Mouse (Mus musculus): ENCODE results near the gene H2al1d. TPM values are rescaled to one million over a fixed set of nuclear protein-coding genes. Genes with fewer than 3 reads are reported as not detected.
"Not testable (repeated sequence)": the region's sequence is repeated elsewhere in the genome, so short reads cannot be mapped to it uniquely, and the experiment has no call there.

Gene H2al1d
- polyA plus RNA-seq, 1 experiment from 2014 or later = not detected

DNA sequence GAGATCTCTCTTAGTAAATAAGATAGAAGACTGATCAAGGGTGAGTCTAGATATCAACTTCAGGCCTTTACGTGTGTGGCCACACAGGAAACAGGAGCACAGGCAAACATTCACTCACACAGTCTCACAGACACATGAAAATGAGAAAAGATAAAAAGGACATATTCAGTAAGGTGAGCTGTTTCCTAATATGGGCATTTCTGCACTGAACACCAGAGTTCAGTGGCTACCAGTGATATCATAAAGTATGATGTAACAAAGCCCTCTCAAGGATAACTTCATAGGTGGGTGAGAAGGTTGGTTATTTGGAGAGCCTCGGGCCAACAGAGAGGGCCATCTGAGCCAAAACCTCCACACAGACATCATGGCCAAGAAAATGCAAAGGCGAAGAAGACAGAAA is 9.7 kb upstream of the H2al1d start, which contains the start of gene H2al1a:
TSS of gene H2al1a (plus strand) at position 301 of the 400 bp plus-strand sequence.
- not testable (repeated sequence) for H3K36me3 ChIP-seq (ENCODE audit: control insufficient read depth, insufficient read depth, low read length); ATAC-seq (replicated peaks; ENCODE audit: insufficient number of reproducible peaks, low FRiP score, low TSS enrichment); H3K27ac ChIP-seq (ENCODE audit: low read depth, low read length); H3K4me2 ChIP-seq; H3K9ac ChIP-seq (ENCODE audit: low read depth, low read length); H3K9me3 ChIP-seq (replicated peaks; ENCODE audit: control insufficient read depth, low read length); H3K27me3 ChIP-seq (ENCODE audit: control insufficient read depth, insufficient read depth, low read length); H3K4me3 ChIP-seq (ENCODE audit: low read depth, low read length); H3K4me1 ChIP-seq (ENCODE audit: control insufficient read depth, insufficient read depth, low read length)
- WGBS (ENCODE audit: insufficient replicate concordance) = no CpG with 5 or more reads among the region's 3 CpGs

DNA sequence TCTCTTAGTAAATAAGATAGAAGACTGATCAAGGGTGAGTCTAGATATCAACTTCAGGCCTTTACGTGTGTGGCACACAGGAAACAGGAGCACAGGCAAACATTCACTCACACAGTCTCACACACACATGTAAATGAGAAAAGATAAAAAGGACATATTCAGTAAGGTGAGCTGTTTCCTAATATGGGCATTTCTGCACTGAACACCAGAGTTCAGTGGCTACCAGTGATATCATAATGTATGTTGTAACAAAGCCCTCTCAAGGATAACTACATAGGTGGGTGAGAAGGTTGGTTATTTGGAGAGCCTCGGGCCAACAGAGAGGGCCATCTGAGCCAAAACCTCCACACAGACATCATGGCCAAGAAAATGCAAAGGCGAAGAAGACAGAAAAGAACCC is 6.5 kb upstream of the H2al1d start, which contains the start of gene H2al1b:
TSS of gene H2al1b (plus strand) at position 301 of the 400 bp plus-strand sequence.
- not testable (repeated sequence) for H3K9me3 ChIP-seq (replicated peaks; ENCODE audit: control insufficient read depth, low read length); H3K27ac ChIP-seq (ENCODE audit: low read depth, low read length); H3K27me3 ChIP-seq (ENCODE audit: control insufficient read depth, insufficient read depth, low read length); H3K9ac ChIP-seq (ENCODE audit: low read depth, low read length); H3K4me2 ChIP-seq; ATAC-seq (replicated peaks; ENCODE audit: insufficient number of reproducible peaks, low FRiP score, low TSS enrichment); H3K4me3 ChIP-seq (ENCODE audit: low read depth, low read length); H3K36me3 ChIP-seq (ENCODE audit: control insufficient read depth, insufficient read depth, low read length); H3K4me1 ChIP-seq (ENCODE audit: control insufficient read depth, insufficient read depth, low read length)
- WGBS (ENCODE audit: insufficient replicate concordance) = 87% methylated on average over 1 of the region's 3 CpGs

DNA sequence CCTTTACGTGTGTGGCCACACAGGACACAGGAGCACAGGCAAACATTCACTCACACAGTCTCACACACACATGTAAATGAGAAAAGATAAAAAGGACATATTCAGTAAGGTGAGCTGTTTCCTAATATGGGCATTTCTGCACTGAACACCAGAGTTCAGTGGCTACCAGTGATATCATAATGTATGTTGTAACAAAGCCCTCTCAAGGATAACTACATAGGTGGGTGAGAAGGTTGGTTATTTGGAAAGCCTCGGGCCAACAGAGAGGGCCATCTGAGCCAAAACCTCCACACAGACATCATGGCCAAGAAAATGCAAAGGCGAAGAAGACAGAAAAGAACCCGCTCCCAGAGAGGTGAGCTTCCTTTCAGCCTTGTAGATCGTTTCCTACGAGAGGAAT is 3.3 kb upstream of the H2al1d start, which contains the start of gene H2al1c:
TSS of gene H2al1c (plus strand) at position 301 of the 400 bp plus-strand sequence.
- not testable (repeated sequence) for H3K4me3 ChIP-seq (ENCODE audit: low read depth, low read length); H3K27ac ChIP-seq (ENCODE audit: low read depth, low read length); H3K4me1 ChIP-seq (ENCODE audit: control insufficient read depth, insufficient read depth, low read length); H3K4me2 ChIP-seq; H3K9ac ChIP-seq (ENCODE audit: low read depth, low read length); H3K27me3 ChIP-seq (ENCODE audit: control insufficient read depth, insufficient read depth, low read length); H3K9me3 ChIP-seq (replicated peaks; ENCODE audit: control insufficient read depth, low read length); H3K36me3 ChIP-seq (ENCODE audit: control insufficient read depth, insufficient read depth, low read length); ATAC-seq (replicated peaks; ENCODE audit: insufficient number of reproducible peaks, low FRiP score, low TSS enrichment)
- 33% methylated on average over 1 of the region's 6 CpGs for WGBS (ENCODE audit: insufficient replicate concordance)

DNA sequence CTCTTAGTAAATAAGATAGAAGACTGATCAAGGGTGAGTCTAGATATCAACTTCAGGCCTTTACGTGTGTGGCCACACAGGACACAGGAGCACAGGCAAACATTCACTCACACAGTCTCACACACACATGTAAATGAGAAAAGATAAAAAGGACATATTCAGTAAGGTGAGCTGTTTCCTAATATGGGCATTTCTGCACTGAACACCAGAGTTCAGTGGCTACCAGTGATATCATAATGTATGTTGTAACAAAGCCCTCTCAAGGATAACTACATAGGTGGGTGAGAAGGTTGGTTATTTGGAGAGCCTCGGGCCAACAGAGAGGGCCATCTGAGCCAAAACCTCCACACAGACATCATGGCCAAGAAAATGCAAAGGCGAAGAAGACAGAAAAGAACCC is 3.0 kb downstream of the H2al1d start, which contains the start of gene H2al1e:
TSS of gene H2al1e (plus strand) at position 301 of the 400 bp plus-strand sequence.
- not testable (repeated sequence) for H3K27me3 ChIP-seq (ENCODE audit: control insufficient read depth, insufficient read depth, low read length); H3K4me2 ChIP-seq; ATAC-seq (replicated peaks; ENCODE audit: insufficient number of reproducible peaks, low FRiP score, low TSS enrichment); H3K36me3 ChIP-seq (ENCODE audit: control insufficient read depth, insufficient read depth, low read length); H3K9me3 ChIP-seq (replicated peaks; ENCODE audit: control insufficient read depth, low read length); H3K9ac ChIP-seq (ENCODE audit: low read depth, low read length); H3K4me3 ChIP-seq (ENCODE audit: low read depth, low read length); H3K27ac ChIP-seq (ENCODE audit: low read depth, low read length); H3K4me1 ChIP-seq (ENCODE audit: control insufficient read depth, insufficient read depth, low read length)
- no CpG with 5 or more reads among the region's 3 CpGs for WGBS (ENCODE audit: insufficient replicate concordance)

DNA sequence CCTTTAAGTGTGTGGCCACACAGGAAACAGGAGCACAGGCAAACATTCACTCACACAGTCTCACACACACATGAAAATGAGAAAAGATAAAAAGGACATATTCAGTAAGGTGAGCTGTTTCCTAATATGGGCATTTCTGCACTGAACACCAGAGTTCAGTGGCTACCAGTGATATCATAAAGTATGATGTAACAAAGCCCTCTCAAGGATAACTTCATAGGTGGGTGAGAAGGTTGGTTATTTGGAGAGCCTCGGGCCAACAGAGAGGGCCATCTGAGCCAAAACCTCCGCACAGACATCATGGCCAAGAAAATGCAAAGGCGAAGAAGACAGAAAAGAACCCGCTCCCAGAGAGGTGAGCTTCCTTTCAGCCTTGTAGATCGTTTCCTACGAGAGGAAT is 6.2 kb downstream of the H2al1d start, which contains the start of gene H2al1f:
TSS of gene H2al1f (plus strand) at position 301 of the 400 bp plus-strand sequence.
- no CpG with 5 or more reads among the region's 6 CpGs for WGBS (ENCODE audit: insufficient replicate concordance)
- ATAC-seq (replicated peaks; ENCODE audit: insufficient number of reproducible peaks, low FRiP score, low TSS enrichment); H3K27ac ChIP-seq (ENCODE audit: low read depth, low read length); H3K27me3 ChIP-seq (ENCODE audit: control insufficient read depth, insufficient read depth, low read length); H3K36me3 ChIP-seq (ENCODE audit: control insufficient read depth, insufficient read depth, low read length); H3K4me3 ChIP-seq (ENCODE audit: low read depth, low read length); H3K4me2 ChIP-seq; H3K4me1 ChIP-seq (ENCODE audit: control insufficient read depth, insufficient read depth, low read length); H3K9me3 ChIP-seq (replicated peaks; ENCODE audit: control insufficient read depth, low read length); H3K9ac ChIP-seq (ENCODE audit: low read depth, low read length): not testable (repeated sequence)

DNA sequence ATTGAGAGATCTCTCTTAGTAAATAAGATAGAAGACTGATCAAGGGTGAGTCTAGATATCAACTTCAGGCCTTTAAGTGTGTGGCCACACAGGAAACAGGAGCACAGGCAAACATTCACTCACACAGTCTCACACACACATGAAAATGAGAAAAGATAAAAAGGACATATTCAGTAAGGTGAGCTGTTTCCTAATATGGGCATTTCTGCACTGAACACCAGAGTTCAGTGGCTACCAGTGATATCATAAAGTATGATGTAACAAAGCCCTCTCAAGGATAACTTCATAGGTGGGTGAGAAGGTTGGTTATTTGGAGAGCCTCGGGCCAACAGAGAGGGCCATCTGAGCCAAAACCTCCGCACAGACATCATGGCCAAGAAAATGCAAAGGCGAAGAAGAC is 9.3 kb downstream of the H2al1d start, which contains the start of gene H2al1g:
TSS of gene H2al1g (plus strand) at position 301 of the 400 bp plus-strand sequence.
- H3K4me1 ChIP-seq (ENCODE audit: control insufficient read depth, insufficient read depth, low read length); ATAC-seq (replicated peaks; ENCODE audit: insufficient number of reproducible peaks, low FRiP score, low TSS enrichment); H3K9me3 ChIP-seq (replicated peaks; ENCODE audit: control insufficient read depth, low read length); H3K4me3 ChIP-seq (ENCODE audit: low read depth, low read length); H3K27me3 ChIP-seq (ENCODE audit: control insufficient read depth, insufficient read depth, low read length); H3K4me2 ChIP-seq; H3K9ac ChIP-seq (ENCODE audit: low read depth, low read length); H3K36me3 ChIP-seq (ENCODE audit: control insufficient read depth, insufficient read depth, low read length); H3K27ac ChIP-seq (ENCODE audit: low read depth, low read length): not testable (repeated sequence)
- no CpG with 5 or more reads among the region's 3 CpGs for WGBS (ENCODE audit: insufficient replicate concordance)

DNA sequence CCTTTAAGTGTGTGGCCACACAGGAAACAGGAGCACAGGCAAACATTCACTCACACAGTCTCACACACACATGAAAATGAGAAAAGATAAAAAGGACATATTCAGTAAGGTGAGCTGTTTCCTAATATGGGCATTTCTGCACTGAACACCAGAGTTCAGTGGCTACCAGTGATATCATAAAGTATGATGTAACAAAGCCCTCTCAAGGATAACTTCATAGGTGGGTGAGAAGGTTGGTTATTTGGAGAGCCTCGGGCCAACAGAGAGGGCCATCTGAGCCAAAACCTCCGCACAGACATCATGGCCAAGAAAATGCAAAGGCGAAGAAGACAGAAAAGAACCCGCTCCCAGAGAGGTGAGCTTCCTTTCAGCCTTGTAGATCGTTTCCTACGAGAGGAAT is 12.6 kb downstream of the H2al1d start, which contains the start of gene H2al1h:
TSS of gene H2al1h (plus strand) at position 301 of the 400 bp plus-strand sequence.
- H3K4me1 ChIP-seq (ENCODE audit: control insufficient read depth, insufficient read depth, low read length); H3K9me3 ChIP-seq (replicated peaks; ENCODE audit: control insufficient read depth, low read length); ATAC-seq (replicated peaks; ENCODE audit: insufficient number of reproducible peaks, low FRiP score, low TSS enrichment); H3K36me3 ChIP-seq (ENCODE audit: control insufficient read depth, insufficient read depth, low read length); H3K4me3 ChIP-seq (ENCODE audit: low read depth, low read length); H3K4me2 ChIP-seq; H3K9ac ChIP-seq (ENCODE audit: low read depth, low read length); H3K27ac ChIP-seq (ENCODE audit: low read depth, low read length); H3K27me3 ChIP-seq (ENCODE audit: control insufficient read depth, insufficient read depth, low read length): not testable (repeated sequence)
- WGBS (ENCODE audit: insufficient replicate concordance) = no CpG with 5 or more reads among the region's 6 CpGs

DNA sequence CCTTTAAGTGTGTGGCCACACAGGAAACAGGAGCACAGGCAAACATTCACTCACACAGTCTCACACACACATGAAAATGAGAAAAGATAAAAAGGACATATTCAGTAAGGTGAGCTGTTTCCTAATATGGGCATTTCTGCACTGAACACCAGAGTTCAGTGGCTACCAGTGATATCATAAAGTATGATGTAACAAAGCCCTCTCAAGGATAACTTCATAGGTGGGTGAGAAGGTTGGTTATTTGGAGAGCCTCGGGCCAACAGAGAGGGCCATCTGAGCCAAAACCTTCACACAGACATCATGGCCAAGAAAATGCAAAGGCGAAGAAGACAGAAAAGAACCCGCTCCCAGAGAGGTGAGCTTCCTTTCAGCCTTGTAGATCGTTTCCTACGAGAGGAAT is 15.7 kb downstream of the H2al1d start, which contains the start of gene H2al1i:
TSS of gene H2al1i (plus strand) at position 301 of the 400 bp plus-strand sequence.
- not testable (repeated sequence) for H3K4me2 ChIP-seq; H3K27ac ChIP-seq (ENCODE audit: low read depth, low read length); H3K4me3 ChIP-seq (ENCODE audit: low read depth, low read length); H3K36me3 ChIP-seq (ENCODE audit: control insufficient read depth, insufficient read depth, low read length); H3K4me1 ChIP-seq (ENCODE audit: control insufficient read depth, insufficient read depth, low read length); ATAC-seq (replicated peaks; ENCODE audit: insufficient number of reproducible peaks, low FRiP score, low TSS enrichment); H3K27me3 ChIP-seq (ENCODE audit: control insufficient read depth, insufficient read depth, low read length); H3K9me3 ChIP-seq (replicated peaks; ENCODE audit: control insufficient read depth, low read length); H3K9ac ChIP-seq (ENCODE audit: low read depth, low read length)
- WGBS (ENCODE audit: insufficient replicate concordance) = 80% methylated on average over 1 of the region's 5 CpGs

DNA sequence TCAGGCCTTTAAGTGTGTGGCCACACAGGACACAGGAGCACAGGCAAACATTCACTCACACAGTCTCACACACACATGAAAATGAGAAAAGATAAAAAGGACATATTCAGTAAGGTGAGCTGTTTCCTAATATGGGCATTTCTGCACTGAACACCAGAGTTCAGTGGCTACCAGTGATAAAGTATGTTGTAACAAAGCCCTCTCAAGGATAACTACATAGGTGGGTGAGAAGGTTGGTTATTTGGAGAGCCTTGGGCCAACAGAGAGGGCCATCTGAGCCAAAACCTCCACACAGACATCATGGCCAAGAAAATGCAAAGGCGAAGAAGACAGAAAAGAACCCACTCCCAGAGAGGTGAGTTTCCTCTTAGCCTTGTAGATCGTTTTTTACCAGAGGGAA is 18.9 kb downstream of the H2al1d start, which contains the start of gene H2al1j:
TSS of gene H2al1j (plus strand) at position 301 of the 400 bp plus-strand sequence.
- H3K9me3 ChIP-seq (replicated peaks; ENCODE audit: control insufficient read depth, low read length); H3K27ac ChIP-seq (ENCODE audit: low read depth, low read length); H3K9ac ChIP-seq (ENCODE audit: low read depth, low read length); H3K4me2 ChIP-seq; H3K27me3 ChIP-seq (ENCODE audit: control insufficient read depth, insufficient read depth, low read length); H3K4me3 ChIP-seq (ENCODE audit: low read depth, low read length); H3K36me3 ChIP-seq (ENCODE audit: control insufficient read depth, insufficient read depth, low read length); H3K4me1 ChIP-seq (ENCODE audit: control insufficient read depth, insufficient read depth, low read length); ATAC-seq (replicated peaks; ENCODE audit: insufficient number of reproducible peaks, low FRiP score, low TSS enrichment): not testable (repeated sequence)
- WGBS (ENCODE audit: insufficient replicate concordance) = 85% methylated on average over 2 of the region's 2 CpGs
